Mouse (Mus musculus) bone marrow macrophage, adult 2 months (primary cell): Measurements from ENCODE around the gene Pkm.

Source experiments
- CTCF ChIP-seq: IDR thresholded peaks from 2 replicates; pipeline ENCODE4 v1.5.1; 2012; ENCODE audit warnings: low read depth, mild to moderate bottlenecking, low read length, moderate library complexity
- POLR2A ChIP-seq: IDR thresholded peaks from 2 replicates; pipeline ENCODE4 v1.6.1; 2012; ENCODE audit warnings: mild to moderate bottlenecking, low read depth, low read length, borderline replicate concordance

DNA sequence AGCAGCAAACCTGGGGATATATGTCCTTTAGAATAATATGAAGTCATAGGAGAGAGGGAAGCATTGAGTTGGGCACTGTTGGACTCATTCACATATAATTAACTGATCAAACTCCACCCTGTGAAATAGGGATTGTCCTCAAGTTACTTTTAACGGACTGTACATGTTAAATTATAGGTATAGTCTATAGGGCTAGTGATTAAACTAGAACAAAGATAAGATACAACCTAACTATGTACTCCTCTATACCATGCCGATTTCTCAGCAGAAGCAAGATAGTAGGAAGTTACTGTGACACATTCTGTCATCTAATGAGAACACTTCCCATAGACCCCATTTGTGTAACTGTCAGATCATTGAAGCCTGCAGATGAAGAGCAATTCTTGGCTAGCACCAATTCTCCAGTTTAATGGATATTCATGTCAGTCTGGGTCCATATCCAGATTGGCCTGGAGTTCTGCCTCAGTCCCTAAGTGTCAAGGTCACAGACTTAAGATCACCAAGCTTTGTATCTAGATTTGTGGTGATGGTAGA, 1.7 kb upstream of the Pkm start:
- TF ChIP-seq CTCF: no peak
- TF ChIP-seq POLR2A: no peak
